Mouse (Mus musculus) myocyte (in vitro differentiated cells): ENCODE results near the gene Tagln3. TPM values are rescaled to one million over a fixed set of nuclear protein-coding genes. Genes with fewer than 3 reads are reported as not detected.

Source experiments
- H3K27me3 ChIP-seq: one replicate; pipeline ENCODE4 v1.6.1; 2011; ENCODE audit not compliant: control insufficient read depth, insufficient read depth, insufficient read length
- H3K36me3 ChIP-seq: one replicate; pipeline ENCODE4 v1.6.1; 2011; ENCODE audit not compliant: control insufficient read depth, insufficient read depth
- H3K4me2 ChIP-seq: one replicate; pipeline ENCODE4 v1.6.1; 2011; ENCODE audit warnings: low read depth, control low read depth
- H3K4me3 ChIP-seq: one replicate; pipeline ENCODE4 v1.5.1; 2011; ENCODE audit warnings: mild to moderate bottlenecking, control low read depth, moderate library complexity
- H3K79me2 ChIP-seq: one replicate; pipeline ENCODE4 v1.6.1; 2011; ENCODE audit not compliant: control insufficient read depth, insufficient read depth
- H3ac ChIP-seq: one replicate; pipeline ENCODE4 v1.6.1; 2011; ENCODE audit not compliant: control insufficient read depth, insufficient read length
- CEBPB ChIP-seq: IDR thresholded peaks from 2 replicates; pipeline ENCODE4 v1.6.1; 2011; ENCODE audit warnings: mild to moderate bottlenecking, moderate library complexity; ENCODE audit not compliant: poor library complexity, insufficient read depth, severe bottlenecking
- E2F4 ChIP-seq: IDR thresholded peaks from one replicate; pipeline ENCODE4 v1.6.1; 2011; ENCODE audit warnings: mild to moderate bottlenecking, control low read depth, moderate library complexity; ENCODE audit not compliant: insufficient read depth
- MAX ChIP-seq: IDR thresholded peaks from one replicate; pipeline ENCODE4 v1.6.1; 2011; ENCODE audit warnings: low read depth, mild to moderate bottlenecking, control low read depth
- MYOD1 ChIP-seq, 3 experiments: IDR thresholded peaks; one replicate each; pipeline ENCODE4 v1.6.1; 2011; ENCODE audit warnings: control low read depth in 2 of 3, low read depth in 2 of 3, mild to moderate bottlenecking in 2 of 3, moderate library complexity in 1 of 3; ENCODE audit not compliant: insufficient read length in 2 of 3, control insufficient read depth in 1 of 3
- MYOG ChIP-seq, 3 experiments: IDR thresholded peaks; one replicate each; pipeline ENCODE4 v1.6.1; 2011; ENCODE audit warnings: control low read depth in 2 of 3, low read depth in 2 of 3, mild to moderate bottlenecking in 2 of 3; ENCODE audit not compliant: insufficient read length in 2 of 3, control insufficient read depth in 1 of 3, insufficient read depth in 1 of 3
- POLR2A ChIP-seq: IDR thresholded peaks from one replicate; pipeline ENCODE4 v1.6.1; 2011; ENCODE audit warnings: low read depth, mild to moderate bottlenecking, control low read depth, moderate library complexity; ENCODE audit not compliant: insufficient read length
- POLR2AphosphoS2 ChIP-seq: IDR thresholded peaks from one replicate; pipeline ENCODE4 v1.6.1; 2011; ENCODE audit warnings: low read depth, control low read depth; ENCODE audit not compliant: insufficient read length
- REST ChIP-seq: IDR thresholded peaks from one replicate; pipeline ENCODE4 v1.6.1; 2011; ENCODE audit warnings: mild to moderate bottlenecking, control low read depth, moderate library complexity; ENCODE audit not compliant: insufficient read depth, insufficient read length
- SRF ChIP-seq: IDR thresholded peaks from one replicate; pipeline ENCODE4 v1.6.1; 2011; ENCODE audit warnings: low read depth; ENCODE audit not compliant: control insufficient read depth, insufficient read length
- TCF12 ChIP-seq: IDR thresholded peaks from one replicate; pipeline ENCODE4 v1.6.1; 2011; ENCODE audit warnings: mild to moderate bottlenecking, control low read depth; ENCODE audit not compliant: poor library complexity, insufficient read depth, severe bottlenecking
- TCF3 ChIP-seq: IDR thresholded peaks from one replicate; pipeline ENCODE4 v1.6.1; 2011; ENCODE audit warnings: low read depth, control low read depth; ENCODE audit not compliant: insufficient read length
- USF1 ChIP-seq: IDR thresholded peaks from one replicate; pipeline ENCODE4 v1.6.1; 2011; ENCODE audit warnings: low read depth, mild to moderate bottlenecking, control low read depth, moderate library complexity
- polyA plus RNA-seq: library from polyadenylated mRNA; unstranded; fragments of >200 nt; fragmentation: generic; extraction: Trizol; gene quantifications from one replicate; pipeline ENCODE4 v1.2.1, GENCODE M21; 2012; ENCODE audit warnings: missing spikeins

Tagln3 gene
- polyA plus RNA-seq, 1 experiment: 0.19 TPM

DNA sequence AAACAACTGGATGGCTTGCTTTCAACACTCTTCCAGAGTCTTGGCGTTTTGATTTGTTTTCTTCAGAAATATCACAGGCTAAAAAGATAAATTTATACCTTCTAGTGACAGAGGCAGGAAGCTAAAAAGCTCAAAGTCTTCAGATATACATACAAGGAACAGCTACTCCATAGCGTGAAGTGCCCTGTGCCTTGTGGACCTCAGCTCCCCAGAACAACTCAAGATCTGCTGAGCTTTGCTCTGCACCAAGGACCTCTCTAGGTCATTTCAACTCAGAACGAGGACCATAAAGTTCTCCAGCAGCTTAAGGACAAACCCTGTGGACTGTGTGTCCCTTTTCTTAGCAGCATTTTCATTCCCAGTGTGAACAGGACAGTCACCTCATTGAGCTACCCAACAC lies 40.7 kb upstream of the Tagln3 start:
- Histone ChIP-seq H3K36me3 (peaks cover 77% of the 10 kb centered on the region), H3K79me2 (no peaks in the 10 kb centered on the region), H3K4me2 (no peak overlapping the region), H3K27me3 (no peaks in the 10 kb centered on the region), H3ac (no peak overlapping the region), H3K4me3 (no peak overlapping the region)
- TF ChIP-seq USF1: no peak
- no peak for TF ChIP-seq MYOG (IDR thresholded peaks at IDR 0.05; ENCODE audit: control insufficient read depth in 1 of 3, insufficient read depth in 1 of 3, insufficient read length in 2 of 3, low read depth in 2 of 3)
- TF ChIP-seq MYOD1 (IDR thresholded peaks at IDR 0.05; ENCODE audit: control insufficient read depth in 1 of 3, insufficient read length in 2 of 3, low read depth in 2 of 3): no peak
- no peak for TF ChIP-seq POLR2AphosphoS2
- TF ChIP-seq MAX: no peak
- no peak for TF ChIP-seq TCF3
- TF ChIP-seq E2F4: no peak
- no peak for TF ChIP-seq REST
- TF ChIP-seq SRF: no peak
- no peak for TF ChIP-seq CEBPB
- TF ChIP-seq TCF12: no peak
- no peak for TF ChIP-seq POLR2A

DNA sequence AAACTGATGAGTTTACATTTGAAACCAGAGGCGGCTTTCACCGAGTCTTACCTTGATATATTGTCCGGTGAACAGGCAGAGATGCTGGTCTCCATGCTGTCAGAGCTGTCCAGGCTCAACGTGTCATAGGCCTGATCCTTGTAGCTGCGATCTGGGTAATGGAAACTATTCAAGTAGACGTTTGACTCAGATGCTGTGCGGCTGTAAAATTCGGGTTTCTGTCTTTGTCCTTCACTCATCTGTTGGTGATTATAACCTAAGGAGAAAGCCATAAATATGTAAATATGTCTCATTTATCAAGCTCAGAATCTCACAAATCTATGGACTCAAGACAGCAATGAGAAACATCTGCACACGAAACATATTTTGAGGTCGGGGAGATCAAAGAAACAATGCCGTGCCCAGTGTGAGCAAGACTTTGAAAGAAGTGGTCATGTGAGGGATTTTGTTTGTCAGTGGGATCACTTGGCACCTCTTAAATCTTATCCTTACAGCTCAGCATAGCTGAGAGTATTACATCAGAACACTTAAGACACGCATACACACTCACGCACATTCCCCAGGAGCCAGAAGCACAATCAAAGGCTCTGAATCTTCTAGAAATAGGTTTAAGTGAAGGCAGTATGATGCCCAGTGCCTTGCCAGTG lies 38.6 kb upstream of the Tagln3 start:
- Histone ChIP-seq H3K27me3 (no peaks in the 10 kb centered on the region), H3K4me2 (no peak overlapping the region), H3ac (no peak overlapping the region), H3K36me3 (peaks cover 76% of the 10 kb centered on the region), H3K4me3 (no peak overlapping the region), H3K79me2 (no peaks in the 10 kb centered on the region)
- TF ChIP-seq TCF12: no peak
- no peak for TF ChIP-seq CEBPB
- no peak for TF ChIP-seq TCF3
- TF ChIP-seq MYOD1 (IDR thresholded peaks at IDR 0.05; ENCODE audit: control insufficient read depth in 1 of 3, insufficient read length in 2 of 3, low read depth in 2 of 3): no peak
- TF ChIP-seq POLR2A: no peak
- TF ChIP-seq SRF: no peak
- no peak for TF ChIP-seq REST
- no peak for TF ChIP-seq MYOG (IDR thresholded peaks at IDR 0.05; ENCODE audit: control insufficient read depth in 1 of 3, insufficient read depth in 1 of 3, insufficient read length in 2 of 3, low read depth in 2 of 3)
- no peak for TF ChIP-seq E2F4

DNA sequence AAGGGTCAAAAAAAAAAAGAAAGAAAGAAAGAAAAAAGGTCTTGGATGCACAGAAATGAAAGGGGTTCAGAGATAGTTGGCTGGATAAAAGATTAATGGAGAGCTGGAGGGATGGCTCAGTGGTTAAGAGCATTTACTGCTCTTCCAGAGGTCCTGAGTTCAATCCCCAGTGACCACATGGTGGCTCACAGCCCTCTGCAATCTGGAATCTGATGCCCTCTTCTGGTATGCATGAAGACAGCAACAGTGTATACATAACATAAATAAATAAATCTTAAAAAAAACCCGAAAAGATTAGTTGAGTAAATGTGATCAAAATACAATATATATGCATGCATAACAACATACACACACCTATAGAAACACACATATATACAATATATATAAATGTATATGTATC lies 37.0 kb upstream of the Tagln3 start:
- no peaks in the 10 kb centered on the region for H3K27me3 ChIP-seq
- H3K4me2 ChIP-seq: no peak overlapping the region
- peaks cover 70% of the 10 kb centered on the region for H3K36me3 ChIP-seq
- H3K79me2 ChIP-seq: no peaks in the 10 kb centered on the region
- TF ChIP-seq USF1: no peak
- no peak for TF ChIP-seq POLR2A
- TF ChIP-seq TCF3: no peak
- no peak for TF ChIP-seq MAX
- no peak for TF ChIP-seq CEBPB
- no peak for TF ChIP-seq MYOD1 (IDR thresholded peaks at IDR 0.05; ENCODE audit: control insufficient read depth in 1 of 3, insufficient read length in 2 of 3, low read depth in 2 of 3)
- TF ChIP-seq MYOG (IDR thresholded peaks at IDR 0.05; ENCODE audit: control insufficient read depth in 1 of 3, insufficient read depth in 1 of 3, insufficient read length in 2 of 3, low read depth in 2 of 3): no peak
- no peak for TF ChIP-seq SRF
- no peak for TF ChIP-seq REST
- no peak for TF ChIP-seq TCF12
- TF ChIP-seq POLR2AphosphoS2: no peak
- H3K4me3 ChIP-seq: no peak overlapping the region
- H3ac ChIP-seq: no peak overlapping the region

DNA sequence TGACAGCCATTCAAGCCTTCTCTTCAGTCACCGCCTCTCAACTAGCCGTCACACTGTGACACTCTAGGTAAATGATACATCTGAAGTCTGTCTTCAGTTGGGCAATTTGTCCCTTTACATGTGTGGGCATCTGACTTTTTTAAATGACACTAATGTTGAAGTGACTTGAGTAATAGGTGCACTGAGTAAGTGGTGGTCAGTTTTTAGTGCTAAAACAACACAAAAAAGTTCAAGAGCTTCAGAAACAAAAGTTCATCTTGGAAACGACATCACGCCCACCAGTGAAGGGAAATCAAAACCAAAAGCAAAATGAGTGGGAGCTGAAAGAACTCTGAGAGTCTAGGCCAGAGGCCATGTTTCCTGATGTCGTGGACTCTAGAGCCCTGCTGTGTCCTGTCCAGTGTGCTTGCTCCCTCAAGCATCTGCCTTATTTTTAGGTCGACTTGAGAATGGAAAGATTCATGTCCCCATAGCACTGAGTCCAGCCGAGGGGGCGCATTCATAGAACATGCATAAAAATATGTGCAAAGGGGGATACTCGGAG lies 34.4 kb upstream of the Tagln3 start:
- no peak overlapping the region for H3ac ChIP-seq
- H3K4me3 ChIP-seq: no peak overlapping the region
- no peaks in the 10 kb centered on the region for H3K27me3 ChIP-seq
- H3K79me2 ChIP-seq: no peaks in the 10 kb centered on the region
- H3K36me3 ChIP-seq: peaks cover 55% of the 10 kb centered on the region
- no peak for TF ChIP-seq USF1
- no peak for TF ChIP-seq REST
- TF ChIP-seq E2F4: no peak
- no peak for TF ChIP-seq MYOG (IDR thresholded peaks at IDR 0.05; ENCODE audit: control insufficient read depth in 1 of 3, insufficient read depth in 1 of 3, insufficient read length in 2 of 3, low read depth in 2 of 3)
- TF ChIP-seq CEBPB: no peak
- no peak for TF ChIP-seq TCF3
- TF ChIP-seq MYOD1 (IDR thresholded peaks at IDR 0.05; ENCODE audit: control insufficient read depth in 1 of 3, insufficient read length in 2 of 3, low read depth in 2 of 3): no peak
- TF ChIP-seq MAX: no peak
- no peak for TF ChIP-seq TCF12
- no peak for TF ChIP-seq POLR2A
- TF ChIP-seq POLR2AphosphoS2: no peak
- TF ChIP-seq SRF: no peak
- H3K4me2 ChIP-seq: no peak overlapping the region
